Mouse (Mus musculus): Measurements from ENCODE around the gene Rsph9.

Rsph9 gene

DNA sequence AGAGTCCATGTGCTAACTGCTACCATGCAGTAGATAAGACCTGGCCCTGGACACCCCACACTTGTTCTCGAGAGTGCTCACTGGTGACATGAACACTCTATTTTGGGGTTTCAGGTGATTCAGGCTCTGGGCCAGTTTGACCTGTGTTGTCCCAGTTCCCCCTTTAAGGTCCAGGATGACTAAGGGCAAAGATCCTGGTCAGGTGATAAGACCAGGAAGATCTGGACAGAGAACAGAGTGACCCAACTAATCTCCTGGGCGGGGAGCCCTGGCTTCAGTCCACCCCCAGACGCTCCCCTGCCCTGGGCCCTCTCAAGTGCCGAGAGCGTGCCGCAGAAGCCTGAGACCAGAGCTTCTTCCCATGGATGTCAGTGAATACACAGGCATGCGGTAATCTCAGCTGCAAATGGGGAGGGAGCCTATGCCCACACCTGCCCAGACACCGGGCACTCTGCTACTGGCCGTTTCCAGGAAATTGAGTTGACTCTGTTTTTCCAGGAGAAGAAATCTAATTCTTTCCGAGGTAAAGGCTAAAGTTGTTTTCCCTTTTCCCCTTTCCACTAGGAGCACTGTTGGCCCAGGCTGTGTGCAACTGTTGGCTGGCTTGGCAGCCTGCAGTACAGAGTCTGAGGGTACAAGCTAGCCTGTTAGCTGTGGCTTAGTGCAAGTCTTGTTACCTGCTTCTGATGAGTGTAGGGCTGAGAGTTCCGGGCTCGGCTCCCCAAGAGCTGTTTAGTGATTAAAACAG is 19.9 kb downstream of the Rsph9 start:
- POLR2A ChIA-PET = interaction anchor here in 2 of 4 experiments (0.7 to 2.2 kb wide), 3 partner anchors 8 to 92 kb away, joined by 3 to 5 read pairs (median 4); partner anchors contain the start of gene Vegfa (in 1 of the 2)
- CTCF ChIA-PET = interaction anchor here in 2 of 4 experiments (0.6 to 1.7 kb wide), 3 partner anchors 8 to 577 kb away, joined by 3 to 4 read pairs (median 4); no protein-coding TSS in a partner anchor

DNA sequence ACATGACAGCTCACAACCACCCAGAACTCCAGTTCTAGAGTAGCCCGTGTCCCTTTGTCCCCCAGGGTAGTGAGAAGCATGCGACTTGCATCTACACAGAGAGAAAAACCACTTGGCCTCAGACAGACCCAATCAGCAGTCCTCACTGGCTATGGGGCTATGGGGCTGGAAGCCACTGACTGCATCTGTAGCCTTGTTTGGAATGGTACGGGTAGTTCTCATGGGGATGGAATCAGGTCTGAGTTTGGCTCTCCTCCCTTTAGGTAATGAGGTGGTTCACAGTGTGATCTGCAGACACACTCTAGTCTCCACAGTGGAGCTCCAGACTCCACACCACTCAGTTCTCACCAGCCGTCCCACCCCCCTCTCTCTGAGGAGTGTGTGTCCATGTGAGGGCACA is 20.7 kb downstream of the Rsph9 start:
- ChIA-PET POLR2A (interaction anchor here in 1 of 4 experiments (1.1 to 2.2 kb wide), 3 partner anchors 8 to 14 kb away, joined by 3 to 5 read pairs (median 4); no protein-coding TSS in a partner anchor), CTCF (interaction anchor here in 2 of 4 experiments (1.3 to 1.7 kb wide), 2 partner anchors 9 kb away, joined by 3 to 4 read pairs; no protein-coding TSS in a partner anchor)

DNA sequence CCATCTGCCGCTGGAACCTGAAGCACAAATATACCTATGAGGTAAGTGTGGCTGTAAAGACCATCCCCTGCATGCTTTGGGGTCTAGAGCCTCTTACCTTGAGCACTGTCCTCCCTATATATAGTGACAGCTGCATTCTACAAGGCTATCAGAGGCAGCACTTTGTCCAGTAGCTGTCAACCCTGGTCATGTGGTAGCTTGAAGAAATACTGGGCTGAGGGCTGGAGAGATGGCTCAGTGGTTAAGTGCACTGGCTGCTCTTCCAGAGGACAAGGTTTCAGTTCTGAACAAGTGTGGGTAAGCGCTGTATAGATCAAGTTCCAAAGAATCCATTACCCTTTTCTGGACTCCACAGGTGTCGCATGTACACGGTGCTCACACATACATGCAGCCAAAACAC is 21.2 kb downstream of the Rsph9 start:
- CTCF ChIA-PET = interaction anchor here in 2 of 4 experiments (1.3 to 1.7 kb wide), 2 partner anchors 9 to 10 kb away, joined by 3 to 4 read pairs; no protein-coding TSS in a partner anchor
- POLR2A ChIA-PET = interaction anchor here in 1 of 4 experiments (1.1 to 2.2 kb wide), 3 partner anchors 9 to 14 kb away, joined by 3 to 5 read pairs (median 4); no protein-coding TSS in a partner anchor

DNA sequence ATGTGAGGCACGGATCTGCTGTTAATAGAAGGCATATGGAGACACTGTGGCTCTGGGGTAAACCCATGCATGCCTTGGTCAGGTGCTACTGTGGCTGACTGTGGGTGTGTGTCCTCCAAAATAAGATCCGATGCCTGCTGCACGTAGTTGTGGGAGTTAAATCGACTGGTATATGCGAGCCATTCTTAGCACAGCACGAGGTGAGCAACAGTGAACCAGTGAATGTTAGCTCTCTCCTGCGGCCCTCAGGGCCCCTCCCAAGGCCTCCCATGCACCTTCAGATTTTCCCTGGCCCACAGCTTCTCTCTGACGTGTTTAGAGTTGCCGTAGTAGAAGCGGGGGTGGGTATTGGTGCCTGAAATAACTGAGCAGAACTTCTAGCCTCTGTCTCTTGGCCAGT is 24.4 kb downstream of the Rsph9 start:
- ChIA-PET CTCF (interaction anchor here in 3 of 4 experiments (0.6 to 1.9 kb wide), 5 partner anchors 9 to 613 kb away, joined by 3 to 5 read pairs (median 3); partner anchors contain the start of gene Aars2 (in 1 of the 3)), POLR2A (interaction anchor here in 2 of 4 experiments (0.8 to 1.7 kb wide), 5 partner anchors 8 to 46 kb away, joined by 3 to 6 read pairs (median 3); partner anchors contain the start of genes Mrps18a (in 1 of the 2) and Rsph9 (in 1 of the 2))

DNA sequence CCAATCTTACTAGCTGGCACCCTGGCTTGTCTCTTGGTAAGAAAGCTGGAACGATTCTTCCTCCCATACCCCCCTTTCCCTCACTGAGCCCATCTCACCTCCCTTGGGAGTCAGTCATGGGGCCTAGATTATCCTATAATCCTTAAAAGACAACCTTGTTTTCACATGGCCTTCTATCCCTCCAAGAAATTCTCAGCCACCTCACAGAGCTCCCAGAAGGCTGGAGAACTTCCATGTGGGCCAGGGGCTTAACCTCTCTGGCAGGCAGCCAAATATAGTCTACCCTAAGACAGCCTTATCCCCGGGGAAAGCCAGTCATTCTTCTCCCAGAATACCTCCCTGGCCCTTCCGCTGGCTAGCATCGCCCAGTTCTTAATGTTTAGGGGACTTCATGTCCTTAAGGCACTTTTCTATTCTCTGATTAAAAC is 25.6 kb downstream of the Rsph9 start:
- POLR2A ChIA-PET = interaction anchor here in 1 of 4 experiments (1.2 to 2.1 kb wide), 3 partner anchors 10 to 45 kb away, joined by 3 to 6 read pairs (median 6); no protein-coding TSS in a partner anchor
- CTCF ChIA-PET = interaction anchor here in 3 of 4 experiments (0.7 to 1.9 kb wide), 3 partner anchors 13 to 28 kb away, joined by 3 to 6 read pairs (median 5); no protein-coding TSS in a partner anchor

DNA sequence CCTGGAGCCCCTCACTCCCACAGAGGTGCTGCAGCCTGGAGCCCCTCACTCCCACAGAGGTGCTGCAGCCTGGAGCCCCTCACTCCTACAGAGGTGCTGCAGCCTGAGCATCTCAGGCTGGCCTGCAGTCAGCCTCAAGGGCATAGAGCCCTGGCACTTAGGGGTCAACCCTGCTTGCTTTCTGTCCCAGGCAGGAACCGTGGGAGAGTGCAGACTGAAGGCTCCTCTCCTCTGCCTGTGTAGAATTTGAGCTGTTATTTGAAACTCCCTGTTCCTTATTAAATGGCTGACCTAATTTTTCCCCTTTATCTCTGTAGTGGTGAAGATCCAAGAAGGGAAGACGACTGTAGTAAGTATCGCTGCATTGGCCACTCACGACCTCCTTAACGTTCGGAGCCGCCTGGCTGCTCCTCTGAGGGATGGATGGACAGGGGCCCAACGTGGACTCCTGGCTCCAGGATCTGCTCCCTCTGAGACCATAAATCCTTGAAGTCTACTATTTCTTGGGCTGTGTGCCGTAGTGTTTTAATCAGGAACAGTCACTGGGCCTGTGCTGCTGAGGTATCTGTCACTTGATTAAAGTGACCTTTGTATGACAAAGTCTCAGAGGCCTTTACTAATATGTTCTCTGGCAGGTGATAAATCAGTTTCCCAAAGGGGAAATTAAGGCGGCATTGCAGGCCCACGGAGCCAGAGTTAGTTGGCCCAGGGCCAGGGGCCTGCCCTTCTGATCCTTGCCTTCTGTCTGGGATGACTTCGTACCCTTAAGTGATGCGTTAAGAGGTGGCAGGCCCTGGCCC is 26.2 kb downstream of the Rsph9 start:
- ChIA-PET POLR2A (interaction anchor here in 2 of 4 experiments (1.1 to 2.1 kb wide), 2 partner anchors 10 to 12 kb away, joined by 3 to 6 read pairs; no protein-coding TSS in a partner anchor), CTCF (interaction anchor here in 1 of 4 experiments (1.9 kb wide), 1 partner anchor 14 kb away, joined by 5 read pairs; no protein-coding TSS in a partner anchor)

DNA sequence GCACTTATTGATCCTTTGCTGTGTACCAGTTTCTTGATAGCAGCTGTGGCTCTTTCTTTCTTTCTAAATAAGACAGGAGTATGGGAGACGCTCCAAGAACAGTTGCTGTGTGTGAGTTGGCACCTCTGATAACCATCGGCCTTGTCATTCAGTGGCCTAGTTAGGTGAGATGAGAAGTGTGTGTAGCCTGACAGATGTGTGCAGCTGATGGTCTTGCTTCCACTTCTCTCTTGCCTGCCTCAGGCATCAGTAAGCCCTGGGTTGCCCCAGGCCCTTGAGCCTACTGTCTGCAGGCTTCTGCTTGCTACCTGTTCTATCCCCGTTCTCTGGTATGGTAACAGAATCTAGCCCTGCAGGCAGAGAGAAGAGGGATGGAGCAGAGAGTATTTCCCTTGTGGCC is 27.1 kb downstream of the Rsph9 start:
- POLR2A ChIA-PET = interaction anchor here in 3 of 4 experiments (0.5 to 2.1 kb wide), 6 partner anchors 11 to 270 kb away, joined by 3 to 6 read pairs (median 3); partner anchors contain the start of gene Mad2l1bp (in 2 of the 3)
- CTCF ChIA-PET = no interaction called here

DNA sequence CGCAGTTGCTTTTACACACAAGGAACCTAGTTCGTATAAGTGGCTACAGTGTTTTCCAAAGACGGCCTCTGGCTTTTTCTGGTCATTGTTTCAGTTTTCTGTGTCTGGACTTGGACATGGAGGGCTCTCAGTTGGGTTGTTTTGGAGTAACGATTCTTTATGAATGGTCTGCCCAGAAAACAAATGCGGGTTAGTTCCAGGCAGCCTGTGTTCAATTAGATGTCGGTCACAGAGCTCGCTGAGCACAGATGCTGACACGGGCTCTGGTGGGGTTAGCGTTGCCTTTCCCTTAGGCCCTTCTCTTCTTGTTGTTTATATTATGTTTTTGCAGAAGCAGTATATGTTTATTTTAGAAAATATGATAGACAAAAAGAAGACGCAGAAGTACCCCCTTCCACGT is 27.9 kb downstream of the Rsph9 start:
- CTCF ChIA-PET = no interaction called here
- POLR2A ChIA-PET = interaction anchor here in 2 of 4 experiments (0.5 to 4.2 kb wide), 4 partner anchors 13 to 633 kb away, joined by 3 to 14 read pairs (median 4); partner anchors contain the start of gene Mad2l1bp (in 2 of the 2)

DNA sequence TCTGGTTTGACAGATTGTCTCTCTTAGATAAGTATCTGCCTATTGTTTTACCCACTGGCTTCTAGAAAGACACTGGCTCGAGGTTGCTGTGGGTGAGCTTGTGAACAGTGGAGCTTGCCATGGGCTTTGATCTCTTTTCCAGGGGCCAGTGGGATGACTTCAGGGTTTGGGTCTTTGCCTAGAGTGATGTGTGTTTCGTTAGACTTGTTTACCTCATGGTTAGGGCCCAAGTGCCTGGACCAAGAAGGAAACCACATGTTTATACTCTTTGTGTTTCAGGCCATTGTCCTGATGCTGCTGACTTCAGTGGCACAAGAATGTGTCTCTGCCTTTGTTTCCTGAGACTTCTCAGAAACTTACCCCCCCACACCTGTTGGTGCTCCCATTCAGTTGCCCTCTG is 28.5 kb downstream of the Rsph9 start:
- ChIA-PET POLR2A (interaction anchor here in 2 of 4 experiments (1.4 to 4.2 kb wide), 5 partner anchors 13 to 381 kb away, joined by 3 to 14 read pairs (median 4); partner anchors contain the start of genes 1600014C23Rik (in 1 of the 2) and Mad2l1bp (in 1 of the 2)), CTCF (interaction anchor here in 1 of 4 experiments (0.6 kb wide), 1 partner anchor 385 kb away, joined by 3 read pairs; no protein-coding TSS in a partner anchor)

DNA sequence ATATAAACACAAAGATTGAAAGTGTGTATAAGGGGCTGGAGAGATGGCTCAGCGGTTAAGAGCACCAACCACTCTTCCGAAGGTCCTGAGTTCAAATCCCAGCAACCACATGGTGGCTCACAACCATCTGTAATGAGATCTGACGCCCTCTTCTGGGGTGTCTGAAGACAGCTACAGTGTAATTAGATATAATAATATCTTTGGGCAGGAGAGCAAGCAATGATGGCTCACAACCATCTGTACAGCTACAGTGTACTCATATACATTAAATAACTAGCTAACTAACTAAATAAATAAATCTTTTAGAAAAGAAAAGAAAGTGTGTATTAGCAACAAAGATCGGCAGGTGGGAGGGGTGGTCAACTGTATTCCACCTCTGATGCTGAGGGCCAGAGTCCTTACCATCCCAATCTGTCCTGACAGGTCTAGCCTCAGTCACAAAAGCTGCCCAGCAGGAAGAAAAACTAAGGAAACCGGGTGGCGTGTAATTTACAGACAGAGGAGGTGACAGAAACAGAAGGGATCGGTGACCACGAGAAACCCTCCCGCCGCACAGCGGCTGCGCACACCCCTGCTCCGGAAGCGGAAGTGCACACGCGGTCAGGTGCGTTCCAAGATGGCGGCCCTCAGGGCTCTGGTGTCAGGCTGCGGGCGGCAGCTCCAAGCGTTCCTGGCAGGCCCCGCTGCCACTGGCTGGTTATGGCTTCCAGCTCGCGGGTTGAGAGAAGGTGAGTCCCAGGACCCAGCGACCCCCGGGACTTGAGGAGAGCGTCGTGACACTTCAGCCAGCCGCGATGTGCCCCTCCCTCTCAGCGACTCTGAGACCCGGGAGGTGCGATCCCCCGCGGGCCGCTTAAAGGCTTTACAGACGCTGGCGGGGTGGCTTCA is 33.4 kb downstream of the Rsph9 start, which contains the start of gene Mrps18a:
TSS of gene Mrps18a (plus strand) at position 585 of the 888 bp plus-strand sequence.
- CTCF ChIA-PET = interaction anchor here in 3 of 4 experiments (0.7 to 1.7 kb wide), 7 partner anchors 9 to 379 kb away, joined by 3 to 5 read pairs (median 4); no protein-coding TSS in a partner anchor
- POLR2A ChIA-PET = interaction anchor here in 3 of 4 experiments (0.6 to 3.9 kb wide), 33 partner anchors 9 to 386 kb away, joined by 3 to 13 read pairs (median 4); partner anchors contain the start of genes Rsph9 (in 3 of the 3), Mad2l1bp (in 2 of the 3), Gtpbp2 (in 1 of the 3) and Vegfa (in 1 of the 3)

DNA sequence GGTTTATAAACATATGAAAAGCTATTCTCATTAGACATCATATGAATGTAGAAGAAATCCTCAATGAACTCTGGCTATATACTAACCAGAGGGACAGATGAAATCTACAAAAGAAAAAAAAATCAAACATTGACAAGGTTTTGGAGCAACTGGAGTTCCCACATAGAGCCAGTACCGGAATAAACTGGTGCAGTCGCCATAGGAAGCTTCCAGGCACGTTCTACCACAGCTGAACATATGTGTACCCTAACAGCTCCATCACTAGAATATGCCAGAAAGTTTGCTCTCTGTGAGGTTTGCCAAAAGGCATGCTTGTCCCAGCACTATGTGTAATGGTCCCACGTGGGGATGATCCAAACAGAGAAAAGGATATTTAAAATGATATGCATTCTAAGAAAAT is 35.7 kb downstream of the Rsph9 start:
- POLR2A ChIA-PET = interaction anchor here in 3 of 4 experiments (0.5 to 3.9 kb wide), 10 partner anchors 11 to 448 kb away, joined by 3 to 12 read pairs (median 4); partner anchors contain the start of genes Srf (in 1 of the 3) and Vegfa (in 1 of the 3)
- CTCF ChIA-PET = interaction anchor here in 2 of 4 experiments (1.2 to 1.5 kb wide), 2 partner anchors 24 to 262 kb away, joined by 3 to 5 read pairs; no protein-coding TSS in a partner anchor

DNA sequence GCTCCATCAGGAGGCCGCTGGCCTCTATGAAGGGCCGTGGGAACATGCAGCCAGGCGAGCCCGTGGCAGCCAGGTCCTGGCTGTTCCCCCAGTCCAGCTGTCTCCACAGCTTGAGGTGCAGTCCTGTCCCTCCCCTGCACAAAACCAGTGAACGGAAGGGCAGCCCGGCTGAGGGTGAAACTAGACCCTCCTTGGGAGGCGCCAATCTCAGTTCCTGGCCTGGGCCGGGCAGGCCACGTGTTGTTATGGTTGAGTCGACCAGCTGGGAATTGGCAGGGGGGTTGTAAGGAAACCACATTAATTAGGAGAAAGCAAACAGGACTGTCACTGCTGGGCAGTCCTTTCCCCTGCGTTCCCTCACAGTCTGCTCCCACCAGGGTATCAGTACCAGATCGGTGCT is 39.5 kb downstream of the Rsph9 start:
- POLR2A ChIA-PET = interaction anchor here in 2 of 4 experiments (0.9 to 4.7 kb wide), 5 partner anchors 20 to 77 kb away, joined by 3 to 20 read pairs (median 3); partner anchors contain the start of gene Mad2l1bp (in 1 of the 2)
- CTCF ChIA-PET = interaction anchor here in 1 of 4 experiments (0.7 kb wide), 1 partner anchor 949 kb away, joined by 3 read pairs; no protein-coding TSS in a partner anchor

DNA sequence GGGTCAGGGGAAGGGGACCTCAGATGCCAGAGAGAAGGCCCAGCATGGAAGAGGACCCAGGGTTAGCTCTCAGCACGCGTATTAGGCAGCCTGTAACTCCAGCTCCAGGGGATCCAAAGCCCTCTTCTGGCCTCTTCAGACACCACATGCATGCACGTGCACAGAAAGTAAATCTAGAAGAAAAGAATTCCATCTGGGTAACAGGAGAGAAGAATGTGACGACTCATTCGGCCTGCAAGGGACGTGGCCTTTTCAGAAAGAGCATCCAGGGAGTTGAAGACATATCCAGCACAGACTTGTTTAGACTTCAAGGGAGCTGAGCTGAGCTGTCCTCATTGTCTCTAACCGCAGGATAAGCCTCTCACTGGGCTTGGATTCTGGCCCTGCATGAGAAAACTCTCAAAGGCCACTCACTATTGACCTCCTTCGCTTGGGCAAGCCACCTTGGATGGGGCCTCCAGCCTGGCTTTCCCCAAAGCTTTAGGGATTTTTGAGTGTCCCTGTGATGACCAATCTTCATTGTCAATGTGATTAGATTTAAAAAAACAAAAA is 41.3 kb downstream of the Rsph9 start:
- CTCF ChIA-PET = interaction anchor here in 2 of 4 experiments (0.6 to 1.8 kb wide), 3 partner anchors 30 to 749 kb away, joined by 3 to 5 read pairs (median 5); no protein-coding TSS in a partner anchor
- POLR2A ChIA-PET = interaction anchor here (0.6 to 4.7 kb wide), 9 partner anchors 14 to 314 kb away, joined by 3 to 20 read pairs (median 3); no protein-coding TSS in a partner anchor

DNA sequence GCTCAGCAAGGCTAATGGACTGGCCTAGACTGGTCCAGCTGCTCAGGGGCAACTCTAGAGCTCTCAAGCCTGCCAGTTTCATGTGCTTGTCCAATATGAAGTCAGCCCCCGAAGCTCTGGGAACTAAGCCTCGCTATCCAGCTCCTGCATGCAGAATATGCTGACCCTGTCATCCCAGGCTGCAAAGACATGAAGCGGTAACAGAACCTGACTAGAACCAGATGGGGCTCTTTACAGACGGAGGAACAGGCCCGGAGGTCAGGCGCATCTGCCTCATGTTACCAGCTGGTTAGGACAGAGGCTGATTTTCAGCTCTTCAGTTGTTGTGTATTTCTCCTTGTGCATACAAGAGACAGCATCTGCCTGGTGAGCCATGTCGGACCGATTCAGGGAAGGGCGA is 42.1 kb downstream of the Rsph9 start:
- POLR2A ChIA-PET = interaction anchor here in 3 of 4 experiments (0.7 to 4.7 kb wide), 6 partner anchors 9 to 69 kb away, joined by 3 to 20 read pairs (median 4); partner anchors contain the start of gene Mrps18a (in 1 of the 3)
- CTCF ChIA-PET = interaction anchor here in 2 of 4 experiments (0.6 to 1.9 kb wide), 3 partner anchors 9 to 296 kb away, joined by 5 read pairs; partner anchors contain the start of gene Mrps18a (in 1 of the 2)

DNA sequence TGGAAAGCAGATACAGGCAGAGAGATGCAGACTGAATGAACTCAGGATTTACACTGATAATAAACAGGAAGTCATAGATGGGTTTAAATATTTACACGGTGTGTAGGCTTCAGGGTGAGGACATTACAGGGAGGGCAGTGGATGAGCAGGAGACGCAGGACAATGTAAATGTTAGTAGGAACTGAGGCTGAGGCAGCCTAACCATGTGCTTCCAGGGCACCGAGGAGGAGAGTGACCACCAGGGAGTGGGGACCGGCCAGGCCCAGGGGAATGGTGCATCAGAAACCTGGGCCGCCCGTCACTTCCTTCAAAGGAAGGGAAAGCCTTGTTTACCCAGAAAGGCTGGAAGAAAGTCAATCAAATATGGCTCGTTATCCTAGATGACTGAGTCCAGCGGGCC is 45.5 kb downstream of the Rsph9 start:
- ChIA-PET CTCF (interaction anchor here in 1 of 4 experiments (0.8 kb wide), 1 partner anchor 66 kb away, joined by 3 read pairs; no protein-coding TSS in a partner anchor), POLR2A (interaction anchor here in 2 of 4 experiments (0.8 to 1.2 kb wide), 4 partner anchors 13 to 45 kb away, joined by 3 to 7 read pairs (median 3); partner anchors contain the start of genes Mrps18a (in 1 of the 2) and Rsph9 (in 1 of the 2))

DNA sequence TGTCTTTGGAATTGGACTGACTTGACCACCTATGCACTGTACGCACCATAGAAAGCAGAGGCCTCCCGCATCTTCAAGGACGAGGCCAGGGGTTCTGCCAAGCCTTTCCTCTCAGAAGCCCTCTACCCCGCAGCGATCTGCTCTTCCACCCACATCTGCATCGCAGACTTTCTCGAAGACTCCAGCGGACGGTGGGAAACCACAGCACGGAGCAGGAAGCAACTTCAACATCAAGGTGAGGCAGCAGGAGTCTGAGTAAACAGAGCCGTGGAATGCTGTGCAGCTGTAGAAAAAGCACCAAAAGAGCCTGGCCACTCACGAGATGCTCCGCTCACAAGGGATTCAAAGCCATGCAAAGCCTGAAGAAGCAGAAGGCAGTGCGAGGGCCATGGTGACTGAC is 52.1 kb downstream of the Rsph9 start:
- CTCF ChIA-PET = no interaction called here
- POLR2A ChIA-PET = no interaction called here
